Mouse (Mus musculus) erythroblast, embryonic 14.5 days (primary cell): Measurements from ENCODE around the gene Mfsd4b1. TPM values are rescaled to one million over a fixed set of nuclear protein-coding genes. Genes with fewer than 3 reads are reported as not detected.

ENCODE experiments used
- H3K27me3 ChIP-seq: 2 replicates; pipeline ENCODE4 v1.6.1; 2012; ENCODE audit warnings: inconsistent platforms; ENCODE audit not compliant: control insufficient read depth
- H3K36me3 ChIP-seq: 2 replicates; pipeline ENCODE4 v1.6.1; 2012; ENCODE audit warnings: mild to moderate bottlenecking, inconsistent platforms; ENCODE audit not compliant: control insufficient read depth
- H3K4me1 ChIP-seq: 2 replicates; pipeline ENCODE4 v1.6.1; 2012; ENCODE audit warnings: inconsistent platforms; ENCODE audit not compliant: control insufficient read depth
- H3K4me3 ChIP-seq: replicated peaks from 2 replicates; pipeline ENCODE3; 2012; ENCODE audit warnings: moderate library complexity, mild to moderate bottlenecking, inconsistent platforms
- H3K9me3 ChIP-seq: 2 replicates; pipeline ENCODE4 v1.6.1; 2012; ENCODE audit warnings: low read length, inconsistent platforms, mixed read lengths; ENCODE audit not compliant: control insufficient read depth
- GATA1 ChIP-seq: IDR thresholded peaks from 2 replicates; pipeline ENCODE4 v1.6.1; 2012; ENCODE audit warnings: low read length, inconsistent platforms, mixed read lengths
- TAL1 ChIP-seq: IDR thresholded peaks from 3 replicates; pipeline ENCODE4 v1.6.1; 2012; ENCODE audit warnings: low read length, inconsistent platforms, mixed read lengths
- polyA plus RNA-seq: library from polyadenylated mRNA; stranded (reverse); fragments of >175 nt; gene quantifications from 2 replicates; pipeline ENCODE4 v1.2.3, GENCODE M21; 2012

Gene Mfsd4b1
- polyA plus RNA-seq, 1 experiment: not detected

- Histone ChIP-seq H3K9me3 (no peaks in the 10 kb centered on the region), H3K27me3 (no peaks in the 10 kb centered on the region), H3K4me3 (no peak overlapping the region), H3K36me3 (peaks cover 89% of the 10 kb centered on the region), H3K4me1 (no peaks in the 10 kb centered on the region)
- TF ChIP-seq TAL1 (no peak), GATA1 (no peak)
These were observed 37.7 kb upstream of the Mfsd4b1 start for GRCm38 (mm10) chr10:40062812-40063211.

- no peak for TF ChIP-seq TAL1
- TF ChIP-seq GATA1: no peak
- no peaks in the 10 kb centered on the region for H3K27me3 ChIP-seq
- no peak overlapping the region for H3K4me3 ChIP-seq
- no peaks in the 10 kb centered on the region for H3K9me3 ChIP-seq
- peaks cover 91% of the 10 kb centered on the region for H3K36me3 ChIP-seq
- H3K4me1 ChIP-seq: no peaks in the 10 kb centered on the region
These were observed 36.9 kb upstream of the Mfsd4b1 start for GRCm38 (mm10) chr10:40061926-40062325.

- no peaks in the 10 kb centered on the region for H3K9me3 ChIP-seq
- peaks cover 91% of the 10 kb centered on the region for H3K36me3 ChIP-seq
- H3K4me3 ChIP-seq: no peak overlapping the region
- H3K27me3 ChIP-seq: no peaks in the 10 kb centered on the region
- TF ChIP-seq GATA1 (no peak), TAL1 (no peak)
- peaks cover 9% of the 10 kb centered on the region for H3K4me1 ChIP-seq
These were observed 33.7 kb upstream of the Mfsd4b1 start for GRCm38 (mm10) chr10:40058786-40059120.

GRCm38 (mm10) chr10:40058062-40058785 lies 33.2 kb upstream of the Mfsd4b1 start:
- no peak overlapping the region for H3K4me3 ChIP-seq
- peaks cover 93% of the 10 kb centered on the region for H3K36me3 ChIP-seq
- no peak for TF ChIP-seq GATA1
- TF ChIP-seq TAL1: no peak
- no peaks in the 10 kb centered on the region for H3K27me3 ChIP-seq
- no peaks in the 10 kb centered on the region for H3K9me3 ChIP-seq
- H3K4me1 ChIP-seq: peaks cover 9% of the 10 kb centered on the region

- H3K27me3 ChIP-seq: no peaks in the 10 kb centered on the region
- no peaks in the 10 kb centered on the region for H3K9me3 ChIP-seq
- H3K4me1 ChIP-seq: peaks cover 9% of the 10 kb centered on the region
- TF ChIP-seq TAL1 (no peak), GATA1 (no peak)
- no peak overlapping the region for H3K4me3 ChIP-seq
- peaks cover 93% of the 10 kb centered on the region for H3K36me3 ChIP-seq
These were observed 32.5 kb upstream of the Mfsd4b1 start for GRCm38 (mm10) chr10:40057615-40058014.

GRCm38 (mm10) chr10:40054455-40054854 lies 29.4 kb upstream of the Mfsd4b1 start:
- TF ChIP-seq GATA1 (no peak), TAL1 (no peak)
- H3K9me3 ChIP-seq: no peaks in the 10 kb centered on the region
- no peak overlapping the region for H3K4me3 ChIP-seq
- peaks cover 9% of the 10 kb centered on the region for H3K4me1 ChIP-seq
- peaks cover 92% of the 10 kb centered on the region for H3K36me3 ChIP-seq
- no peaks in the 10 kb centered on the region for H3K27me3 ChIP-seq

- H3K9me3 ChIP-seq: no peaks in the 10 kb centered on the region
These were observed 28.8 kb upstream of the Mfsd4b1 start for GRCm38 (mm10) chr10:40053896-40054295.

GRCm38 (mm10) chr10:40053257-40053895 lies 28.3 kb upstream of the Mfsd4b1 start:
- Histone ChIP-seq H3K9me3 (no peaks in the 10 kb centered on the region), H3K4me1 (peaks cover 9% of the 10 kb centered on the region), H3K4me3 (no peak overlapping the region), H3K36me3 (peaks cover 85% of the 10 kb centered on the region), H3K27me3 (no peaks in the 10 kb centered on the region)
- no peak for TF ChIP-seq GATA1
- no peak for TF ChIP-seq TAL1

More at GRCm38 (mm10) chr10:40053896-40054295, 28.8 kb upstream of the Mfsd4b1 start:
- H3K27me3 ChIP-seq: no peaks in the 10 kb centered on the region
- H3K4me3 ChIP-seq: no peak overlapping the region
- peaks cover 9% of the 10 kb centered on the region for H3K4me1 ChIP-seq
- H3K36me3 ChIP-seq: peaks cover 90% of the 10 kb centered on the region
- no peak for TF ChIP-seq GATA1
- TF ChIP-seq TAL1: no peak

GRCm38 (mm10) chr10:40051997-40052396 lies 26.9 kb upstream of the Mfsd4b1 start:
- Histone ChIP-seq H3K27me3 (no peaks in the 10 kb centered on the region), H3K4me1 (peaks cover 9% of the 10 kb centered on the region), H3K36me3 (peaks cover 72% of the 10 kb centered on the region), H3K9me3 (no peaks in the 10 kb centered on the region), H3K4me3 (no peak overlapping the region)
- TF ChIP-seq TAL1 (no peak), GATA1 (no peak)

GRCm38 (mm10) chr10:40050763-40051162 lies 25.7 kb upstream of the Mfsd4b1 start:
- H3K36me3 ChIP-seq: peaks cover 60% of the 10 kb centered on the region
- H3K4me1 ChIP-seq: peaks cover 7% of the 10 kb centered on the region
- H3K27me3 ChIP-seq: no peaks in the 10 kb centered on the region
- H3K4me3 ChIP-seq: no peak overlapping the region
- TF ChIP-seq GATA1 (no peak), TAL1 (no peak)
- no peaks in the 10 kb centered on the region for H3K9me3 ChIP-seq
